15 mouse cellular contexts compared by ENCODE assay signal in the genomic region with DNA sequence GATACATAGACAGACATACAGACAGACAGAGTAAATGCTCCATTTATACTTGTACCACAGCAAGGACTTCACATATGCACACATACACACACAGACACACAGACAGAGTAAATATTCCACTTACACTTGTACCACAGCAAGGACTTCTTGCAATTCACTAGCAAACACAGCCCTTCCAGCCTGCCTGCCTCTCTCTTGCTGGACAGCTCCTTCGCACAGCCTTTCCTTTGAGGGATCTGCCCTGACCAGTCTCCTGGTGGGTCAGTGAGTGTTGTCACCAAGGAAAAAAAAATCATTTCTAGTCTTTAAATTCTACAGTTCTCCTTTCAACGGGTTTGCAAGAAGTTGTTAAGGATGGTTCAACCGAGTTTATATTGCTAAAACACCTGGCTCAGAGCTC.
A peak's percentile ranks its signal among the peaks of the same experiment; 100 is the strongest.
DNase-seq lines count a peak whose midpoint lies in the region.
"Had no signal": no experiment of that assay in that cellular context is flagged by ENCODE, and none has a peak within 500 bp of the region (broad histone marks: within the 10 kb centered on the region; RNA-seq: fewer than 3 reads in every experiment).

No protein-coding gene starts in this region.

- DNase-seq in embryo, embryonic 10 days (ENCODE audit: low spot score), result peak; percentile 45
- no peak for DNase-seq in embryo, embryonic 9.5 days (ENCODE audit: extremely low spot score)
- DNase-seq in kidney, postnatal 4 days, result peak; percentile 19 to 29
- no peak for DNase-seq in kidney, postnatal 36 days
- peak; percentile 7 for DNase-seq in ovary, postnatal 36 days (ENCODE audit: low spot score)
- DNase-seq in ovary, adult 18-20 months (ENCODE audit: low spot score), result no peak
- no peak for DNase-seq in cerebellum, adult 9-11 months
- no peak for DNase-seq in layer of hippocampus, adult 18-20 months (ENCODE audit: low spot score in 2 of 2)
- DNase-seq: adrenal gland, adult 2 months; cerebellum, adult 8-10 months; cerebellum, postnatal 36 days; gastrocnemius, postnatal 25 days; heart, adult 11 months; kidney, adult 2 months; kidney, postnatal 14 days had no signal

Comparison
In these comparisons a context has a peak if more than half of its experiments do, and no peak if none do; other contexts are left out.
1. DNase-seq: peak in embryo, embryonic 10 days (single experiment), kidney, postnatal 4 days (2 of 2) and ovary, postnatal 36 days (single experiment); none in embryo, embryonic 9.5 days (single experiment), kidney, postnatal 36 days (0 of 2), ovary, adult 18-20 months (single experiment), cerebellum, adult 9-11 months (single experiment) and layer of hippocampus, adult 18-20 months (0 of 2).